Mouse (Mus musculus) thymus, adult 2 months (tissue): ENCODE data around the gene Mecom. TPM values are rescaled to one million over a fixed set of nuclear protein-coding genes. Genes with fewer than 3 reads are reported as not detected.

Source experiments
- DNase-seq: peaks from one replicate; pipeline ENCODE4 v3.0.0; 2021
- H3K27ac ChIP-seq: fragments of 200-500 bp; 2 replicates; pipeline ENCODE4 v1.5.1; 2012; ENCODE audit warnings: low read length, control low read depth; ENCODE audit not compliant: control insufficient read depth, insufficient read depth
- H3K27me3 ChIP-seq: fragments of 200-500 bp; 2 replicates; pipeline ENCODE4 v1.6.1; 2012; ENCODE audit warnings: mild to moderate bottlenecking, low read length, moderate library complexity, mixed read lengths; ENCODE audit not compliant: control insufficient read depth, insufficient read depth
- H3K36me3 ChIP-seq: fragments of 200-500 bp; 2 replicates; pipeline ENCODE4 v1.6.1; 2012; ENCODE audit warnings: mild to moderate bottlenecking, low read length, moderate library complexity; ENCODE audit not compliant: control insufficient read depth, insufficient read depth
- H3K4me1 ChIP-seq: fragments of 200-500 bp; replicated peaks from 2 replicates; pipeline ENCODE4 v1.6.1; 2012; ENCODE audit warnings: low read length; ENCODE audit not compliant: control insufficient read depth, insufficient read depth
- H3K4me3 ChIP-seq: fragments of 200-500 bp; 2 replicates; pipeline ENCODE4 v1.5.1; 2012; ENCODE audit warnings: mild to moderate bottlenecking, low read length, control low read depth, moderate library complexity; ENCODE audit not compliant: control insufficient read depth, insufficient read depth
- CTCF ChIP-seq: fragments of 200-500 bp; IDR thresholded peaks from 2 replicates; pipeline ENCODE4 v1.5.1; 2012; ENCODE audit warnings: mild to moderate bottlenecking, control low read depth, low read length, moderate library complexity, borderline replicate concordance; ENCODE audit not compliant: control insufficient read depth, poor library complexity, insufficient read depth; ENCODE audit errors: extremely low read depth
- POLR2A ChIP-seq: fragments of 200-500 bp; IDR thresholded peaks from 2 replicates; pipeline ENCODE4 v1.6.1; 2012; ENCODE audit warnings: mild to moderate bottlenecking, low read length, control low read depth, moderate library complexity; ENCODE audit not compliant: control insufficient read depth, poor library complexity, insufficient read depth; ENCODE audit errors: extremely low read depth
- WGBS: fragments of 180-500 bp; shearing (Covaris S2); methylation state at CpG from one replicate; pipeline ENCODE4 v1.1.7; 2018; 5-methylcytosine and 5-hydroxymethylcytosine counted together
- polyA plus RNA-seq: library from polyadenylated mRNA; depleted of rRNA; stranded (reverse); fragments of >200 nt; gene quantifications from 2 replicates; pipeline ENCODE4 v1.2.3, GENCODE M21; 2012; rRNA removed

The Mecom gene
- polyA plus RNA-seq, 1 experiment = 0.92 TPM

- no peak for DNase-seq
- Histone ChIP-seq H3K27me3 (no peaks in the 10 kb centered on the region), H3K27ac (no peak overlapping the region), H3K4me1 (no peaks in the 10 kb centered on the region), H3K36me3 (no peaks in the 10 kb centered on the region), H3K4me3 (no peak overlapping the region)
- WGBS = 86% methylated on average over 11 of the region's 11 CpGs
- TF ChIP-seq CTCF = no peak
- TF ChIP-seq POLR2A = no peak
Measured at GRCm38 (mm10) chr3:29903596-29904308, 644.1 kb downstream of the Mecom start.

Other genes with a start within 250 kb of the Mecom start
- gene Actrt3, start 51.9 kb upstream of the Mecom start, polyA plus RNA-seq = not detected in 2 replicates
- 11.6 and 14.0 TPM in 2 replicates for gene Mynn, start 54.1 kb upstream of the Mecom start, polyA plus RNA-seq
- gene Lrriq4, start 96.5 kb upstream of the Mecom start, polyA plus RNA-seq = not detected in 2 replicates
- gene Lrrc34, start 99.9 kb upstream of the Mecom start, polyA plus RNA-seq = 0.04 and 0.06 TPM in 2 replicates
- 0.23 and 0.31 TPM in 2 replicates for gene Lrrc31, start 151.8 kb upstream of the Mecom start, polyA plus RNA-seq
- not detected in 2 replicates for gene Samd7, start 198.3 kb upstream of the Mecom start, polyA plus RNA-seq
- 12.7 and 12.9 TPM in 2 replicates for gene Sec62, start 244.9 kb upstream of the Mecom start, polyA plus RNA-seq